Mouse (Mus musculus) forebrain, embryonic 12.5 days (tissue): Measurements from ENCODE around the gene Prkcq. TPM values are rescaled to one million over a fixed set of nuclear protein-coding genes. Genes with fewer than 3 reads are reported as not detected.

Experiments
- ATAC-seq: fragments of 200-750 bp; cut with Nextera tagmentation; 2 replicates; pipeline ENCODE4 v1.8.0; 2017; ENCODE audit warnings: moderate TSS enrichment; ENCODE audit not compliant: low FRiP score
- H3K27ac ChIP-seq: fragments of 300-500 bp; sonication (generic); 2 replicates; pipeline ENCODE4 v1.5.1; 2016; ENCODE audit warnings: mild to moderate bottlenecking
- H3K27me3 ChIP-seq: fragments of 300-500 bp; sonication (generic); 2 replicates; pipeline ENCODE4 v1.6.1; 2016; ENCODE audit warnings: mild to moderate bottlenecking
- H3K36me3 ChIP-seq: fragments of 300-500 bp; sonication (generic); replicated peaks from 2 replicates; pipeline ENCODE4 v1.6.1; 2016; ENCODE audit warnings: mild to moderate bottlenecking
- H3K4me1 ChIP-seq: fragments of 300-500 bp; sonication (generic); 2 replicates; pipeline ENCODE4 v1.6.1; 2016
- H3K4me2 ChIP-seq: fragments of 300-500 bp; sonication (generic); 2 replicates; pipeline ENCODE4 v1.6.1; 2016; ENCODE audit warnings: mild to moderate bottlenecking, moderate library complexity
- H3K4me3 ChIP-seq: fragments of 300-500 bp; sonication (generic); replicated peaks from 2 replicates; pipeline ENCODE4 v1.5.1; 2016; ENCODE audit warnings: mild to moderate bottlenecking
- H3K9ac ChIP-seq: fragments of 300-500 bp; sonication (generic); 2 replicates; pipeline ENCODE4 v1.6.1; 2016; ENCODE audit warnings: mild to moderate bottlenecking
- H3K9me3 ChIP-seq: fragments of 300-500 bp; sonication (generic); 2 replicates; pipeline ENCODE4 v1.6.1; 2016
- WGBS: fragments of 180-500 bp; shearing (Covaris S2); methylation state at CpG from one replicate; pipeline ENCODE4 v1.1.7; 2016; 5-methylcytosine and 5-hydroxymethylcytosine counted together
- polyA plus RNA-seq: library from polyadenylated mRNA; unstranded; fragments of >200 nt; fragmentation: Nextera tagmentation; extraction: Ambion mirVana; gene quantifications from 2 replicates; pipeline ENCODE4 v1.2.1, GENCODE M21; 2016

The Prkcq gene
- polyA plus RNA-seq, 1 experiment from 2014 or later, result 1.3 TPM

GRCm38 (mm10) chr2:11208263-11208662 lies 36.4 kb downstream of the Prkcq start:
- no peak overlapping the region for H3K27ac ChIP-seq
- H3K27me3 ChIP-seq, result no peaks in the 10 kb centered on the region
- no peak overlapping the region for H3K4me2 ChIP-seq
- no peaks in the 10 kb centered on the region for H3K36me3 ChIP-seq
- no peak overlapping the region for H3K4me3 ChIP-seq
- peaks cover 6% of the 10 kb centered on the region; the same call in 1 of the 2 replicates for H3K4me1 ChIP-seq
- no peaks in the 10 kb centered on the region for H3K9me3 ChIP-seq
- 93% methylated on average over 9 of the region's 9 CpGs for WGBS
- H3K9ac ChIP-seq, result no peak overlapping the region
- ATAC-seq, result no peak

- Histone ChIP-seq H3K9ac (no peak overlapping the region), H3K27ac (no peak overlapping the region), H3K27me3 (no peaks in the 10 kb centered on the region), H3K9me3 (no peaks in the 10 kb centered on the region), H3K36me3 (no peaks in the 10 kb centered on the region), H3K4me1 (peaks cover 6% of the 10 kb centered on the region; the same call in 1 of the 2 replicates), H3K4me2 (no peak overlapping the region), H3K4me3 (no peak overlapping the region)
- ATAC-seq, result no peak
- 93% methylated on average over 6 of the region's 6 CpGs for WGBS
These were observed 37.4 kb downstream of the Prkcq start for GRCm38 (mm10) chr2:11209335-11209734.

GRCm38 (mm10) chr2:11210241-11210916 lies 38.5 kb downstream of the Prkcq start:
- Histone ChIP-seq H3K4me1 (peaks cover 6% of the 10 kb centered on the region; the same call in 1 of the 2 replicates), H3K9me3 (no peaks in the 10 kb centered on the region), H3K27ac (no peak overlapping the region), H3K9ac (no peak overlapping the region), H3K4me2 (no peak overlapping the region), H3K27me3 (no peaks in the 10 kb centered on the region), H3K4me3 (no peak overlapping the region), H3K36me3 (no peaks in the 10 kb centered on the region)
- peak; percentile 57; the same call in 1 of the 2 replicates for ATAC-seq
- 68% methylated on average over 8 of the region's 8 CpGs for WGBS

- H3K9ac ChIP-seq, result no peak overlapping the region
- WGBS, result 71% methylated on average over 7 of the region's 7 CpGs
These were observed 40.2 kb downstream of the Prkcq start for GRCm38 (mm10) chr2:11211961-11212562.

DNA sequence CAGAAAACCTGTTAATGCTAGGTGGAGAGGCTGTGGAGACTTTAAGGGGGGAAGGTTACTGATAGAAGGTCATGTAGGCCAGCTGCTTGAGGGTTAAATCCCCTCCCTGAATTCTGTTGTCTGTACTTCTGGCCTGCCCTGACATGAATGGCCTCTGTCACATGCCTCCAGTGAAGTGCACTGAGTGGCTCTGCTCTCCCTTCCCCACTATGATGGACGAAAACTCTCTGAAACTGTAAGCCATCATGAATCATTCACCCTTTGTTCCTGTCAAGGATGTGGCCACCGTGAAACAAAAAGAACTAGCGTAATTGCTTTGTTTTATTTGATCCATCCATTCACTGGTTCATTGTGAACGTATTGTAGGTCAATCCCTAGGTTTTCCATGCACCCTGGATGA lies 44.5 kb downstream of the Prkcq start:
- no peak overlapping the region for H3K4me3 ChIP-seq
- 64% methylated on average over 4 of the region's 4 CpGs for WGBS
- H3K9me3 ChIP-seq, result no peaks in the 10 kb centered on the region
- no peak overlapping the region for H3K9ac ChIP-seq
- no peaks in the 10 kb centered on the region for H3K36me3 ChIP-seq
- no peaks in the 10 kb centered on the region for H3K27me3 ChIP-seq
- H3K27ac ChIP-seq, result no peak overlapping the region
- H3K4me1 ChIP-seq, result no peaks in the 10 kb centered on the region
- no peak for ATAC-seq
- H3K4me2 ChIP-seq, result no peak overlapping the region

More at GRCm38 (mm10) chr2:11211961-11212562, 40.2 kb downstream of the Prkcq start:
- Histone ChIP-seq H3K4me2 (no peak overlapping the region), H3K27me3 (no peaks in the 10 kb centered on the region), H3K9me3 (no peaks in the 10 kb centered on the region), H3K36me3 (no peaks in the 10 kb centered on the region), H3K4me1 (peaks cover 6% of the 10 kb centered on the region; the same call in 1 of the 2 replicates), H3K4me3 (no peak overlapping the region), H3K27ac (no peak overlapping the region)
- ATAC-seq, result no peak

DNA sequence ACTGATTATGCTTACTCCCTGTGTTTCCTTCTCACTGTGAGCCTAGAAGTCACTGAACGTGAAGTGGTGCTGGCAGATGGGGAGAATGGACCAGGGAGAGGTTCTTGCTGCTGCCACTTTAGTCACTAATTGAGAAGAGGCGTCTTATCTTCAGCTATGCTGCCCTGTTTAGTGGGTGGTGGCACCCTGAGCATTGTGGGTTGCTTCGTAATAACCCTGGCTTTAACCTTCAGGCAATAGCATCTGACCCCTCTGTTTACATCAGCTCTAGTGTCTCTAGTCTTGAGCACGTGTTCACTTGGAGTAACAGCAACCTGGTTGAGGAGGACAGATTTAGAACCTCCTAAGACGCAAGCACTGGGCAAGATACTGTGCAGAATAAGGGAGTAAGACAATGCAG lies 44.9 kb downstream of the Prkcq start:
- Histone ChIP-seq H3K36me3 (no peaks in the 10 kb centered on the region), H3K27me3 (no peaks in the 10 kb centered on the region), H3K4me2 (no peak overlapping the region), H3K9me3 (no peaks in the 10 kb centered on the region), H3K4me3 (no peak overlapping the region), H3K27ac (no peak overlapping the region), H3K4me1 (no peaks in the 10 kb centered on the region), H3K9ac (no peak overlapping the region)
- 80% methylated on average over 5 of the region's 5 CpGs for WGBS
- ATAC-seq, result no peak

DNA sequence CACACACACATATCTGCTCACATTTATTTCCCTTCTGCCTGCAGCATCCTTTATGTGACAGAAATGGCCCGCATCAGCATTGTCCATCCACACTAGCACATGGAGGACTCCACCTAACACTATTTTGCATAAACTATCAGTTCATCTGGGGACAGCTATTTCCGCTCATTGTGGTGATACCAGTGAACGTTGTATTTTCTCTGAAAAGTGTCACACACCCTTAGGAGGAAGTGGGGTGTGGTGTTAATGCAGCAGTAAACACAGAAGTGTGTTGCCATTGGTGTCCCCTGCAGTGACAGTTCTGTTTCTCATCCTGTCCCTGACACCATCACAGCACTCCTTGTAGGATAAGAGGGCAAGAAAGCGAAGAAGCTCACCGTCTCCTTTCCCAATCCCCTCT lies 46.2 kb downstream of the Prkcq start:
- no peaks in the 10 kb centered on the region for H3K4me1 ChIP-seq
- H3K4me2 ChIP-seq, result no peak overlapping the region
- no peaks in the 10 kb centered on the region for H3K27me3 ChIP-seq
- no peak overlapping the region for H3K4me3 ChIP-seq
- no peak overlapping the region for H3K9ac ChIP-seq
- 87% methylated on average over 5 of the region's 5 CpGs for WGBS
- ATAC-seq, result no peak
- no peak overlapping the region for H3K27ac ChIP-seq
- H3K36me3 ChIP-seq, result no peaks in the 10 kb centered on the region
- no peaks in the 10 kb centered on the region for H3K9me3 ChIP-seq

DNA sequence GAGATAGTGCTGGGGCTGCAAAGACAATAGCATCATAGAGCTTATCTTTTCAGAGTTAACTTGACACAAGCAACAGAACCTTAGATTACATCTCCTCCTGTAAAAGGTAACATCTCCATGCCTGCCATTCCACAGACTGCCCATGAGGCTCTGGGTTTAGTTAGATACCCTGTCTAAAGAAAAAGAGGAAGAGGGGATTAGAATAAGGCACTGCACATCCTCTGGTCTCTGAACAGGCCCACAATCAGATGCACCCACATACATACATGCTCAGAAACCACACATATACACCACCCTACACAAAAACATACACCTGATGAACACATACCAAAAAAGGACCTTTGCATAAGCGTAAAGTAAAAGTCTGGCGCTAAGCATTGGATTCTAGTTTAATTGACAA lies 47.4 kb downstream of the Prkcq start:
- Histone ChIP-seq H3K4me3 (no peak overlapping the region), H3K4me1 (no peaks in the 10 kb centered on the region), H3K9ac (no peak overlapping the region), H3K4me2 (no peak overlapping the region), H3K36me3 (no peaks in the 10 kb centered on the region), H3K27me3 (no peaks in the 10 kb centered on the region), H3K9me3 (no peaks in the 10 kb centered on the region), H3K27ac (no peak overlapping the region)
- no peak for ATAC-seq
- WGBS, result 95% methylated on average over 2 of the region's 2 CpGs

DNA sequence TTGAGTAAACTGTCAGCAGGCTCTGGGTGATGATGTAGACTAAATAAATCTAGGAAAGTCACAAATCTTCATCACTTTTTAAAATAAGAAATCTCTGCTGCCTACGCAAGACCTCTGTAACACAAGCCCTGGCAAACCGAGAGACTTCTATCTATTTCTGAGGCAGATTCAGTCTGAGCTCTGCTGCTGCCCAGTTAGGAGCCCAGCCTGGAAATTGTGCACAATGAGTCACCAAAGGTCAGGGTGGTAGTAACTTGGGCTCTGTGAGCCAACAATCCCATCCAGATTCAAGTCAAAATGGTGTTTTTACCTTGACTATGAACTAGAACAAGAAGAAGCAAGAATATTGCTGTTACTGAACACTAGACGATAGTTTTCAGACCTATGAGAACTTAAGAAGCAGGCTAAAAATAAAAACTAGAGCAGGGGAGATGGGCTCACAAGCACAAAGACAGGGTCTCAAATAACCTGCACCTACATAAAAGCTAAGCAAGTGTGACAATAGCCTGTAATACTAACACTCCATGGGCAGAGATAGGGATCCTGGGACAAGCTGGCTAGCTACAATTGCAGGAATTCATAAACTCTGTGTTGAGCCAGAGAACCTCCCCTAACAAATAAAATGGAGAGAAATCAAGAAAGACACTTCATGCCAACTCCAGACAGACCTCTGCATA lies 53.0 kb downstream of the Prkcq start:
- H3K27me3 ChIP-seq, result no peaks in the 10 kb centered on the region

DNA sequence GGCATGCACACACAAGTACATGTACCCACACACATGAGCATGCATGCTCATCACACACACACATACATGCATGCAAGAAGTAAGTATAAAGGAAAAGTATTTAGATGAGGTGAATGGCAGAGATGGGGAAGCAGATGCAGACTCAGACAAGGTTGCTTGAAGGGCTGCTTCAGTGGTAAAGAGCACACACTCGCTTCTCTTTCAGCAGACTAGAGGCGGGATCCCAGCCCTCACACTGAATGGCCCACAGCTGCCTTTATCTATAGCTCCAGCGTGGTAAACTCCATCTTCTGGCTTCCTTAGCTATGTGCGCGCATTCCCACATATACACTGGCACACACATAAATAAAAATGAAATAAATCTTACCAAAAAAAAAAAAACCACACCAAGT lies 53.6 kb downstream of the Prkcq start:
- Histone ChIP-seq H3K27ac (no peak overlapping the region), H3K4me2 (no peak overlapping the region), H3K9ac (no peak overlapping the region), H3K36me3 (no peaks in the 10 kb centered on the region), H3K4me1 (no peaks in the 10 kb centered on the region), H3K4me3 (no peak overlapping the region), H3K9me3 (no peaks in the 10 kb centered on the region), H3K27me3 (no peaks in the 10 kb centered on the region)
- no peak for ATAC-seq
- 77% methylated on average over 5 of the region's 5 CpGs for WGBS

More for the DNA sequence above, 53.0 kb downstream of the Prkcq start:
- H3K9me3 ChIP-seq, result no peaks in the 10 kb centered on the region
- H3K27ac ChIP-seq, result no peak overlapping the region
- H3K4me2 ChIP-seq, result no peak overlapping the region
- no peaks in the 10 kb centered on the region for H3K4me1 ChIP-seq
- H3K9ac ChIP-seq, result no peak overlapping the region
- 92% methylated on average over 3 of the region's 3 CpGs for WGBS
- no peak for ATAC-seq
- no peak overlapping the region for H3K4me3 ChIP-seq
- H3K36me3 ChIP-seq, result no peaks in the 10 kb centered on the region

- 95% methylated on average over 7 of the region's 7 CpGs for WGBS
These were observed 54.6 kb downstream of the Prkcq start for GRCm38 (mm10) chr2:11226555-11226954.

GRCm38 (mm10) chr2:11229126-11229525 lies 57.2 kb downstream of the Prkcq start:
- no peaks in the 10 kb centered on the region for H3K36me3 ChIP-seq
- H3K9ac ChIP-seq, result no peak overlapping the region
- no peaks in the 10 kb centered on the region for H3K9me3 ChIP-seq
- H3K4me3 ChIP-seq, result no peak overlapping the region
- 68% methylated on average over 2 of the region's 2 CpGs for WGBS
- no peaks in the 10 kb centered on the region for H3K27me3 ChIP-seq
- no peak for ATAC-seq
- no peak overlapping the region for H3K4me2 ChIP-seq
- H3K27ac ChIP-seq, result no peak overlapping the region
- no peaks in the 10 kb centered on the region for H3K4me1 ChIP-seq

More at GRCm38 (mm10) chr2:11226555-11226954, 54.6 kb downstream of the Prkcq start:
- no peak overlapping the region for H3K4me3 ChIP-seq
- H3K27ac ChIP-seq, result no peak overlapping the region
- H3K9ac ChIP-seq, result no peak overlapping the region
- H3K27me3 ChIP-seq, result no peaks in the 10 kb centered on the region
- no peak for ATAC-seq
- no peak overlapping the region for H3K4me2 ChIP-seq
- no peaks in the 10 kb centered on the region for H3K36me3 ChIP-seq
- H3K4me1 ChIP-seq, result no peaks in the 10 kb centered on the region
- H3K9me3 ChIP-seq, result no peaks in the 10 kb centered on the region
